Mouse (Mus musculus): ENCODE data around the gene Rps6kb1.

The Rps6kb1 gene

DNA sequence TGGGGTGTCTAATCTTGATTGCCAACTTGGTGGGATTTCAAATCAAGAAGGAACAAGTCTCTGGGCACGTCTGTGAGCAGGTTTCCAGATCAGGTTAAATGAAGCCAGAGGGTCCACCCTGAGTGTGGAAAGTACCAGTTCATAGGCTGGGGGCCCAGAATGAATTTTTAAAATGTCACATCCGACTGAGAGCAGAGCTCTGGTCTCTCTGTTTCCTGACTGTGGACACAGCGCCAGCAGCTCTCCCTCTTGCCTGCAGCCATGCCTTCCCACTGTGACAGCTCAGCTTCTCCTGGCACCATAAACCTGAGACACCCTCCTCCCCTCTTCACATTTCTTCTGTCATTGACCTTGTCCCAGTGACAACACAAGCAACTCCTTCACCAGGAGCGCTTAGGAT, 75.6 kb downstream of the Rps6kb1 start:
- DNase-seq (ENCODE audit: low spot score): no peak

DNA sequence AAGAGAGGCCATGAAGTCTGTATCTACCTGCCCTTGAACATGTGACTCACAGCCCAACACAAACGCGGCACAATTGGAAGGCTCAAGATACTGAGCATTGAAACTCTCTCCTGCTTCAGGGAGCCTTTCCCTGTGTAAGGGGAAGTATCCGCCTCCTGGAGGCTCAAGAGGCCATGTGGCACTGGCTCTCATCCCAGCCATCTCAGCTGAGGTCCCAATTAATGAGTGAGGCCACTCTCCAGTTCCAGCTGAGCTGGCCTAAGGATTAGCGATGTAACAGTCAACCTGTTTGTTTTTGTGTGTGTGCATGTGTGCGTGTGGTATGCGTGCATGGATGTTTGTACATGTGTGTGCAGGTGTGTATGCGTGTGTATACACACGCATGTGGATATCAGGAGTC, 76.3 kb downstream of the Rps6kb1 start:
- DNase-seq (ENCODE audit: low spot score): peak; percentile 75

DNA sequence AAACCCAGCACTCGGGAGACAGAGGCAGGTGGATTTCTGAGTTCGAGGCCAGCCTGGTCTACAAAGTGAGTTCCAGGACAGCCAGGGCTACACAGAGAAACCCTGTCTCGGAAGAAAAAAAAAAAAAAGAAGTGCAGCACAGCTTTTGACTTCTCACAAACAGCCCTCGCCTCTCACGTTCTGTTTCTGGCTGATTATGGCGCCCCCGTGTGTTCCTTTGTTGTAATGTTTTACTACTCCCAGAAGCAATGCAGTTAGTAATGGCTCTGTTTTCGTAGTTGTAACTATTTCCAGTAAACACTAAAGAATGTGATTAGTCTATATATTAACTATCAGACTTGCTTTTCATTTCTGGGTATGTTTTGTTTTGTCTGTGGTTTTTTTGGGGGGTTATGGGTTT, 80.3 kb downstream of the Rps6kb1 start:
- DNase-seq (ENCODE audit: low spot score): peak; percentile 59

DNA sequence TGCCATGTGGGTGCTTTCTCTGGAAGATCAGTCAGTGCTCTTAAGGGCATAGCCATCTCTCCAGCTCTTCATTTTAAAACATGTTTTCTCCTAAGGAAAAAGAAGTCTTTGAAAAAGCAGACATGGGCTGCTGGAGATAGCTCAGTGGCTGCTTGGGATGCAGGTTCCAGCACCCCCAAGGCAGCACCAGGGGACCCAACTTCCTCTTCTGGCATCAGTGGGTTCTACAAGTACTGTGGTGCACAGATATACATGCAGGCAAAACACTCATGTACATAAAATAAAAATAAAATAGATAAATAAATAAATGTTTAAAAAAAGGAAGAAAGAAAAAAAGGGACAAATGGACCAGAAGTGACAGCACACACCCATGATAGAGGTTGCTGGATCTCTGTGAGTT, 82.0 kb downstream of the Rps6kb1 start:
- DNase-seq (ENCODE audit: low spot score): no peak

DNA sequence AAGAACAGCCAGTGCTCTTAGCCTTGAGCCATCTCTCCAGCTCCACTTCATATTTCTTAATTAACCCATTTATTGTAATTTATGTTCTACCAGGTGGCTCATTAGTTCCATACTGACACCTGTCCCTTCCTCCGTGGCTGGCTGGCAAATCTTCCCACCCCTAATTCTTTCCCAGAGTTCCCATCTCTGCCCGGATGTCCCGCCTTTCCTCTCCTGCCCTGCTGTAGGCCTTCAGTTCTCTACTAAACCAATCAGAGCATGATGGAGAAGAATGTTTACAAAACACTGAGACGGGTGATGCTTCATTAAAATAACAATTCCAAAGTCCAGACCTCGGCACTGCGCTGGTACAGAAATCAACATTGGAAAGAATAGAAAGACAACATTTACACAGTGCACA, 85.7 kb downstream of the Rps6kb1 start:
- DNase-seq (ENCODE audit: low spot score): no peak

DNA sequence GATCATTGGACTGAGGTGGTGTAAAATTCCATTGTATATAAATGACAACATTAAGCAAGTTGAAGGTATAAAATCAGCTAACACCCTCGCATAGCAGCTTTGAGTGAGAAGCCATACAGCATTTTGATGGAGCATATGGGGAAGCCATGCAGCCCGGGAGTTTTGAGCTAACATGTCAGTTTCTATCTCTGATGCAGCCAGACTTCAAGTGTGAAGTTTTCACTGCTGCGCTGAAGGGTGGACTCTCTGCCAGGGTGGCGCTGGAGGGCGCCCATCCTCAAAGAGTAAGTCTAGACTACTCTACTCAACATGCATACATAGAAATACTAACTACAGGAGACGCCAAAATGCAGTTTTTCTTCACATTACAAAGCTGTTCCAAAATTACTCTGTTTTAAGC, 87.1 kb downstream of the Rps6kb1 start:
- no peak for DNase-seq (ENCODE audit: low spot score)

DNA sequence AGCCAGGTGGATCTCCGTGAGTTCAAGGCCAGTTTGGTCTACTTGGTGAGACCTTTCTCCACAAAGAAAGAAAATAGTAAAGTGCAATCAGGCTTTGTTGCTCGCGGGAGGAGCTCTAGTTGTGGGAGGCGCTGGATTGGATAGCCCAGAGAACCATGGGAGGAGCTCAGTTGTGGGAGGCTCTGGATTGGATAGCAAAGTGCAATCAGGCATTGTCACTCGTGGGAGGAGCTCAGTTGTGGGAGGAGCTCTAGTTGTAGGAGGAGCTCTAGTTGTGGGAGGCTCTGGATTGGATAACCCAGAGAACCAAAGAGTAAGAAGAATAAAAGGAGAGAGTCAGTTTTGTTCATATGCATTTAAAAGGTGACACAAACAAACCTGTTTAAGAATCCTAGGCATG, 90.6 kb downstream of the Rps6kb1 start:
- DNase-seq (ENCODE audit: low spot score): no peak

All from MN1 (cell line).